Mouse (Mus musculus) midbrain, embryonic 14.5 days (tissue): Measurements from ENCODE around the gene Mpnd. TPM values are rescaled to one million over a fixed set of nuclear protein-coding genes. Genes with fewer than 3 reads are reported as not detected.
A peak's percentile ranks its signal among the peaks of the same experiment; 100 is the strongest.
"Not testable (repeated sequence)": the region's sequence is repeated elsewhere in the genome, so short reads cannot be mapped to it uniquely, and the experiment has no call there.

Experiments
- ATAC-seq: fragments of 200-750 bp; cut with Nextera tagmentation; 2 replicates; pipeline ENCODE4 v1.8.0; 2017; ENCODE audit warnings: moderate number of reproducible peaks, moderate library complexity; ENCODE audit not compliant: low FRiP score, low TSS enrichment
- DNase-seq: peaks from one replicate; pipeline ENCODE4 v3.0.0-alpha.2; 2015
- H3K27ac ChIP-seq: fragments of 300-500 bp; sonication (generic); replicated peaks from 2 replicates; pipeline ENCODE4 v1.5.1; 2014; ENCODE audit warnings: mild to moderate bottlenecking, low read depth, low read length, moderate library complexity
- H3K27me3 ChIP-seq: fragments of 300-500 bp; sonication (generic); 2 replicates; pipeline ENCODE4 v1.6.1; 2014; ENCODE audit warnings: low read length, control low read depth, mixed read lengths; ENCODE audit not compliant: control insufficient read depth, insufficient read depth
- H3K36me3 ChIP-seq: fragments of 300-500 bp; sonication (generic); 2 replicates; pipeline ENCODE4 v1.6.1; 2014; ENCODE audit warnings: low read length, control low read depth; ENCODE audit not compliant: control insufficient read depth, insufficient read depth
- H3K4me1 ChIP-seq: fragments of 300-500 bp; sonication (generic); 2 replicates; pipeline ENCODE4 v1.6.1; 2014; ENCODE audit warnings: mild to moderate bottlenecking, antibody characterized with exemption, low read length, control low read depth; ENCODE audit not compliant: control insufficient read depth, insufficient read depth
- H3K4me2 ChIP-seq: fragments of 300-500 bp; sonication (generic); 2 replicates; pipeline ENCODE4 v1.6.1; 2014; ENCODE audit warnings: mild to moderate bottlenecking, low read length, moderate library complexity
- H3K4me3 ChIP-seq: fragments of 300-500 bp; sonication (generic); replicated peaks from 2 replicates; pipeline ENCODE4 v1.5.1; 2014; ENCODE audit warnings: low read depth, low read length
- H3K9ac ChIP-seq: fragments of 300-500 bp; sonication (generic); replicated peaks from 2 replicates; pipeline ENCODE4 v1.6.1; 2014; ENCODE audit warnings: mild to moderate bottlenecking, low read length, moderate library complexity
- H3K9me3 ChIP-seq: fragments of 300-500 bp; sonication (generic); 2 replicates; pipeline ENCODE4 v1.6.1; 2016; ENCODE audit warnings: low read length, control low read depth, mixed read lengths; ENCODE audit not compliant: control insufficient read depth
- WGBS: fragments of 180-500 bp; shearing (Covaris S2); extraction: QIAGEN DNeasy Blood & Tissue Kit; methylation state at CpG from one replicate; pipeline ENCODE4 v1.1.7; 2014; 5-methylcytosine and 5-hydroxymethylcytosine counted together
- polyA plus RNA-seq: library from polyadenylated mRNA; unstranded; fragments of >200 nt; fragmentation: Nextera tagmentation; extraction: Ambion mirVana; gene quantifications from 2 replicates; pipeline ENCODE4 v1.2.1, GENCODE M21; 2014

Mpnd gene
- polyA plus RNA-seq, 1 experiment from 2014 or later = 164 TPM

- Histone ChIP-seq H3K27me3 (no peaks in the 10 kb centered on the region), H3K4me1 (no peaks in the 10 kb centered on the region), H3K4me3 (no peak overlapping the region), H3K27ac (no peak overlapping the region), H3K9ac (no peak overlapping the region), H3K9me3 (no peaks in the 10 kb centered on the region), H3K36me3 (peaks cover 17% of the 10 kb centered on the region), H3K4me2 (no peak overlapping the region)
- ATAC-seq (no peak), DNase-seq (no peak)
Observed at GRCm38 (mm10) chr17:56054938-56055337, 49.4 kb downstream of the Mpnd start.

- ATAC-seq (peak; percentile 65), DNase-seq (peak; percentile 61)
- Histone ChIP-seq H3K27ac (0 out of 2 replicates have a peak overlapping the region, but pooled peaks have one; percentile 26), H3K27me3 (no peaks in the 10 kb centered on the region), H3K9me3 (no peaks in the 10 kb centered on the region), H3K4me2 (no peak overlapping the region), H3K36me3 (peaks cover 17% of the 10 kb centered on the region), H3K4me1 (no peaks in the 10 kb centered on the region), H3K9ac (no peak overlapping the region), H3K4me3 (no peak overlapping the region)
- WGBS = 53% methylated on average over 4 of the region's 4 CpGs
Observed at GRCm38 (mm10) chr17:56055945-56056678, 50.6 kb downstream of the Mpnd start.

- no peaks in the 10 kb centered on the region for H3K27me3 ChIP-seq
- ATAC-seq (no peak), DNase-seq (no peak)
- no peak overlapping the region for H3K9ac ChIP-seq
- H3K4me2 ChIP-seq = no peak overlapping the region
- H3K4me1 ChIP-seq = no peaks in the 10 kb centered on the region
- peaks cover 20% of the 10 kb centered on the region for H3K36me3 ChIP-seq
- H3K27ac ChIP-seq = no peak overlapping the region
- no peak overlapping the region for H3K4me3 ChIP-seq
- 79% methylated on average over 11 of the region's 11 CpGs for WGBS
- no peaks in the 10 kb centered on the region for H3K9me3 ChIP-seq
Observed at GRCm38 (mm10) chr17:56057381-56058120, 52.0 kb downstream of the Mpnd start.

GRCm38 (mm10) chr17:56062081-56062480 is 56.6 kb downstream of the Mpnd start:
- peaks cover 51% of the 10 kb centered on the region for H3K36me3 ChIP-seq

GRCm38 (mm10) chr17:56065715-56066114 is 60.2 kb downstream of the Mpnd start:
- 88% methylated on average over 6 of the region's 6 CpGs for WGBS
- DNase-seq, H3K27ac ChIP-seq, H3K4me2 ChIP-seq, H3K9me3 ChIP-seq, ATAC-seq, H3K27me3 ChIP-seq, H3K9ac ChIP-seq, H3K4me1 ChIP-seq, H3K4me3 ChIP-seq: not testable (repeated sequence)
- peaks cover 74% of the 10 kb centered on the region for H3K36me3 ChIP-seq

More at GRCm38 (mm10) chr17:56062081-56062480, 56.6 kb downstream of the Mpnd start:
- WGBS = 95% methylated on average over 7 of the region's 7 CpGs
- H3K27ac ChIP-seq = no peak overlapping the region
- no peaks in the 10 kb centered on the region for H3K4me1 ChIP-seq
- H3K9me3 ChIP-seq = no peaks in the 10 kb centered on the region
- H3K4me2 ChIP-seq = no peak overlapping the region
- H3K27me3 ChIP-seq = no peaks in the 10 kb centered on the region
- H3K4me3 ChIP-seq = no peak overlapping the region
- DNase-seq (no peak), ATAC-seq (no peak)
- no peak overlapping the region for H3K9ac ChIP-seq

Other genes with a start within 250 kb of the Mpnd start
- 14.2 and 15.3 TPM in 2 replicates for gene Zfp119a, start 126.8 kb upstream of the Mpnd start, polyA plus RNA-seq
- 17.8 and 18.8 TPM in 2 replicates for gene Zfp959, start 113.6 kb upstream of the Mpnd start, polyA plus RNA-seq
- gene Zfp119b, start 56.2 kb upstream of the Mpnd start, polyA plus RNA-seq = 10.7 and 13.4 TPM in 2 replicates
- 6.6 and 9.6 TPM in 2 replicates for gene Ebi3, start 53.1 kb upstream of the Mpnd start, polyA plus RNA-seq
- 20.0 and 21.4 TPM in 2 replicates for gene Yju2, start 46.6 kb upstream of the Mpnd start, polyA plus RNA-seq
- gene Shd, start 35.2 kb upstream of the Mpnd start, polyA plus RNA-seq = 178 and 209 TPM in 2 replicates
- gene Fsd1, start 19.2 kb upstream of the Mpnd start, polyA plus RNA-seq = 141 and 188 TPM in 2 replicates
- 5.1 and 5.5 TPM in 2 replicates for gene Stap2, start 127 bp upstream of the Mpnd start, polyA plus RNA-seq
- 96.2 and 96.3 TPM in 2 replicates for gene Sh3gl1, start 30.9 kb downstream of the Mpnd start, polyA plus RNA-seq
- 3.3 and 4.8 TPM in 2 replicates for gene Chaf1a, start 34.7 kb downstream of the Mpnd start, polyA plus RNA-seq
- gene Ubxn6, start 69.3 kb downstream of the Mpnd start, polyA plus RNA-seq = 74.9 and 79.5 TPM in 2 replicates
- 106 and 113 TPM in 2 replicates for gene Hdgfl2, start 73.9 kb downstream of the Mpnd start, polyA plus RNA-seq
- gene Plin4, start 104.1 kb downstream of the Mpnd start, polyA plus RNA-seq = 0.13 TPM in 2 replicates
- 0.55 and 1.0 TPM in 2 replicates for gene Plin5, start 111.9 kb downstream of the Mpnd start, polyA plus RNA-seq
- gene Lrg1, start 116.3 kb downstream of the Mpnd start, polyA plus RNA-seq = 0.15 and 0.34 TPM in 2 replicates
- gene Sema6b, start 134.6 kb downstream of the Mpnd start, polyA plus RNA-seq = 16.4 and 18.2 TPM in 2 replicates
- gene Tnfaip8l1, start 156.8 kb downstream of the Mpnd start, polyA plus RNA-seq = 8.5 and 10.5 TPM in 2 replicates
- gene Mydgf, start 178.2 kb downstream of the Mpnd start, polyA plus RNA-seq = 55.1 and 57.5 TPM in 2 replicates
- gene Dpp9, start 213.2 kb downstream of the Mpnd start, polyA plus RNA-seq = 22.3 and 26.7 TPM in 2 replicates